Mouse (Mus musculus) lung, adult 10 weeks (tissue): ENCODE measurements around the gene 2310039H08Rik. TPM values are rescaled to one million over a fixed set of nuclear protein-coding genes. Genes with fewer than 3 reads are reported as not detected.

Source experiments
- polyA plus RNA-seq: library from polyadenylated mRNA; stranded (reverse); fragments of 350-450 nt; fragmentation: Illumina TruSeq; extraction: RNeasy Lipid Tissue Mini Kit (QIAGEN cat#74804); gene quantifications from one replicate; pipeline ENCODE4 v1.2.3, GENCODE M21; 2014; ENCODE audit warnings: low read depth, low replicate concordance; ENCODE audit not compliant: insufficient read depth

2310039H08Rik gene
- polyA plus RNA-seq = 25.5 TPM

DNA sequence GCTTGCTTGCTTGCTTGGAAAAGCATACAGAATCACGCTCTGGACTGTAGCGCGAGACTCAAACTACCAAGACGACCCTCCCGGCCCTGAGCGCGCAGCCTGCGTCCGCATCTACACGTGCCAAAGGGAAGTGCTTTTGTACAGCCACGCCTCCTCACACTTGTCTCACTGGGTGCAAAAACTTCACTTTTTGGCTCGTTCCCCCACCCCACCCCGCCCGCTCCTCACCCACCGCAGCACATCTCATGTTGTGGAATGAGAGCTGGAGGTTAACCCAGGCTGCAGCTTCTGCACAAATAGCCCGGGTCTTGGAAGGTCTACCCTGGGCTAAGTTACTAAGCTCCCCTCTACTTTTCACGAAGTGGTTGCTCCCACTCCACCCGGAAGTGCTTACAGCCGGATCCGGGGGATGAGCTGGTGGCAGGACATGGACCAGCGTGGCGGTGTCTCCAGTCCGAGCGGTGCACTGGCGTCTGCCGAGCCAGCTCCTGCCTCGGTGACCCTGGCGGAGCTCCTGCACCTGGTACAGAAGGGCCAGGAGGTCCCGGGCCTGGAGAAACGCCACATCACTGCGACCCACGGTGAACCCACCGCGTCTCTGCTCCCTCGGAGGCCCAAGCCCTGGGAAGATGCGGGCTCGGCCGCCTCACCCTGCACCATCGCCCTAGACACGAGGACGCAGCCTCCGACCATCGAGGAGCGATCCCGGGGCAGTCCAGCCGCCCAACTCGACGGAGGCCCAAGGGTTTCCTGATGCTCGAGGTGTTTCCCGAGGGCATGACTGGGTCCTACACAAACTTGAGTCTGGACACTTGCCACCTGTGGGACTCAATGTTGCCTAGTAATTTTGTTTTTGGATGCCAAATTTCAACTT lies at the start of gene 2310039H08Rik:
Gene 2310039H08Rik (plus strand): TSS at position 232 of the 874 bp plus-strand sequence.

DNA sequence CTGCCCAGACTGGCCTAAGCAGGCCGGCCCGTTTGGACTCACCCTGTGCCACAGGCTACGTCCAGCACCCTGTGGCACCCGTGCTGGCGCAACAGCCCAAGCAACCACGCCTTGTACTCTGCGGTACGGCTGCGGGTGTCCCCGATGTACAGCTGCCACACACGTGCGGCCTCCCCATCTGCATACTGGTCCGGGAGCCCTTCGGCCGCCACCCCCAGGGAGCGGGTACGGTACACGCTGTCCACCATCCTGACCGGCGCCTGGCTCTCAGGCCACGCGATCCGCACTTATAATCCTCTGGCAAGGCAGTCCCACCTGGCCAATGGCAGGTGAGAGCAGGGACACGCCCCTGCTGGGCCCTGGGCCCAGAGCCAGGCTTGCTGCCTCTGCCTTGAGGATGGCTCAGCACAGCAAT lies 43.5 kb upstream of the 2310039H08Rik start, which contains the start of gene Gnmt:
Gene Gnmt (minus strand): TSS at position 265 of the 415 bp plus-strand sequence.

DNA sequence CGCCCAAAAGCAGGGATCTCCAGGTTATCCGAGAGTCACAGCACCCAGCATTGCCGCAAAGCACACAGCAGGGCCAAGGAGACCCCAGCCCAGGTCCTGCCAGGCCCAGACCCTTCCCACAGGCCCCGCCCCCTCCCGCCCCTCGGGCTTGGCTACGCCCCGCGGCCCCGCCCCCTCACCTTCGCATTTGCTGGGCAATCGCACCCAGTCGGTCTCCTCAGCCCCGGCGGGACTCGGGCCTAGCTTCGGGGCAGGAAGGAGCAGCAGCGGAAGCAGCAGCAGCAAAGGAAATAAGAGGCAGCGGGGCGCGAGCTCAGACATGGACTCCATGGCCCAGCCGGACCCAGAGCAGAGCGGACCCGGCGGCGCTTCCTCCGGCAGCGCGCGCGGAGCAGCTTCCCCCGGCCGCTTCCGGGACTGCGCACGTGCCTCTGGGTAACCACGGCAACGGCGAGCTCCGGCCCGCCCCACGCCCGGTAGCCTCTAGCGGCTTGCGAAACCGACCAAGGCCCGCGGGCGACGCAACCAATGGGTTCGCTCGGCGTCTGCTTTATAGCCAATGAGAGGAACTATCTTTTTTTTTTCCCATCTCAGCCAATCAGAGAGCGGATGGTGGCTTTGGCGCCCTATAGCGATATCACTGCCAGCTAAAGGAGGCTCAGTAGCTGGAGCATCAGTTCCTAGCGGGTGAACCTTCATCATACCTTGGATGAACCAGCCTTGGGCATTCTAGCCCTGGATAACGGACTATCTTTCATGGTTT lies 20.5 kb upstream of the 2310039H08Rik start, which contains the start of gene Cnpy3:
Gene Cnpy3 (minus strand): TSS at position 421 of the 763 bp plus-strand sequence.

DNA sequence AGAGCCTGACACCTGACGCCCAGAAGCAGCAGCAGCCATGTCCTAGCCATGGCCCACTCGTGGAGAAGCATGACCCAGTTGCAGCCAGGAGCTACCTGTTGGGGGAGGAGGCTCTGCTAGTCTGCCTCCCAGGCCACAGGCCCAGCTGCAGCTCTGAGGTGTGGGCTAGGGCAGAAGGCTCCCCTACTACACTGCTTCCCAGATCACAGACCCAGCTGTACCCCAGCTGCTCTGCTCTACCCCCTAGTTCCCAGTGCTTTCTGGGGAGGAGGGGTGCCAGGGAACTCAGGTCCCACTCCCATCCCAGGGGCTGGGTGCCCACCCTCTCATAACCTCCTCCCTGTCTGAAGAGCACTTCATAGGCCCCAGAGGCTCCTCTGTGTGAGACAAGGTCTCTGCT lies 8.9 kb upstream of the 2310039H08Rik start, which contains the start of gene Ptcra:
Gene Ptcra (minus strand): TSS at position 169 of the 400 bp plus-strand sequence.

DNA sequence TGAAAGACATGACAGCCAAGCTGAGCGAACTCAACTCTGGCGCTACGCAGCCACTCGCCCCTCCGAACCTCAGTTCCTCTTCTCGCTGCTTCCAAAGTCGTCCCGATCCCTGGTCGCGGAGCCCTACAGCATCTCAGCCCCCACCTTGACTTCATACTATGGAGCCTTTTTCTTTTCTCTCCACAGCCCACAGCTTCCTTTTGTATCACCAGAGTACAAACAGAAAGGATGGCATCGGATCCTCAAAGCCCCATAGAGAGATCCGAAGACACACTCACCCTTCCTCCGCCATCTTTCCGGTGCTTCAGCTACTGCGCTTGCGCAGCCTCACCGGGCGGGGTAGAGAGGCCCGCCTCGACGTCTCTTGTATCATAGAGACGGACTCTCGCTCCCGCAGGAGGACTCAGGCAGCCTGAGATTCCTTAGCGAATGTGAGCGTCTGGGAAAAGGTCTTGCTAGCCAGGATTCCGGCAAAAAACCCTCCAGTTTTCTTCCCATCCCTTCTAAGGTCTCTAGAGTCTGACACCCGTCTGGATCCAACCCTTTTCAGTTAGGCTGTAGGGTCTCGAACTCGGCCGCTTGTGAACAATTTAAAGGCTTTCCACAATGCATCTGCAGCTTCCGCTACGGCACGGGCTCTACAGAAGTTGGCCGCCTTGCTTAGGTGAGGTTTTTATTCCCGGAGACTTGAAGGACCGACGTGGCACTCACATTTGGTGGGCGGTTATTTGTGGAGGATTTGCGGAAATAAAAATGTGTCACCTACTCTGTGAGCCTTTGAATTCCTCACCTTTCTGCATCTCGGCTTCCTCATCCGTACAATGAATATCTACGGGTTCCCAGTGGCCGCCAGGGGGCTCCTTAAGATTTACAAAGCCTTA lies 10.1 kb downstream of the 2310039H08Rik start, which contains the start of gene Rpl7l1:
Gene Rpl7l1 (minus strand): TSS at position 332 of the 881 bp plus-strand sequence.

Other genes starting within 250 kb of the 2310039H08Rik start
- gene Cul9, start 226.2 kb upstream of the 2310039H08Rik start, polyA plus RNA-seq = 9.1 TPM
- gene Srf, start 216.5 kb upstream of the 2310039H08Rik start, polyA plus RNA-seq = 28.1 TPM
- gene Ptk7, start 143.1 kb upstream of the 2310039H08Rik start, polyA plus RNA-seq = 21.3 TPM
- 16.5 TPM for gene Klc4, start 126.6 kb upstream of the 2310039H08Rik start, polyA plus RNA-seq
- 53.2 TPM for gene Mrpl2, start 126.4 kb upstream of the 2310039H08Rik start, polyA plus RNA-seq
- gene Cul7, start 122.3 kb upstream of the 2310039H08Rik start, polyA plus RNA-seq = 15.0 TPM
- 22.9 TPM for gene Rrp36, start 98.3 kb upstream of the 2310039H08Rik start, polyA plus RNA-seq
- gene Mea1, start 93.8 kb upstream of the 2310039H08Rik start, polyA plus RNA-seq = 106 TPM
- 33.7 TPM for gene Klhdc3, start 91.7 kb upstream of the 2310039H08Rik start, polyA plus RNA-seq
- 21.6 TPM for gene Ppp2r5d, start 67.5 kb upstream of the 2310039H08Rik start, polyA plus RNA-seq
- gene Pex6, start 61.2 kb upstream of the 2310039H08Rik start, polyA plus RNA-seq = 25.9 TPM
- gene Gnmt, start 43.5 kb upstream of the 2310039H08Rik start, polyA plus RNA-seq = 10.9 TPM
- gene Cnpy3, start 20.4 kb upstream of the 2310039H08Rik start, polyA plus RNA-seq = 38.7 TPM
- not detected for gene Ptcra, start 8.9 kb upstream of the 2310039H08Rik start, polyA plus RNA-seq
- gene Rpl7l1, start 10.0 kb downstream of the 2310039H08Rik start, polyA plus RNA-seq = 48.3 TPM
- gene Bicral, start 85.8 kb downstream of the 2310039H08Rik start, polyA plus RNA-seq = 4.0 TPM
- 21.2 TPM for gene Tbcc, start 118.0 kb downstream of the 2310039H08Rik start, polyA plus RNA-seq
- not detected for gene Prph2, start 137.8 kb downstream of the 2310039H08Rik start, polyA plus RNA-seq
- 8.0 TPM for gene Ubr2, start 237.9 kb downstream of the 2310039H08Rik start, polyA plus RNA-seq